Mouse (Mus musculus): Measurements from ENCODE around the gene C77080.

Gene C77080

GRCm38 (mm10) chr4:129266191-129266590 is 5.0 kb upstream of the C77080 start:
- no peak for DNase-seq

DNA sequence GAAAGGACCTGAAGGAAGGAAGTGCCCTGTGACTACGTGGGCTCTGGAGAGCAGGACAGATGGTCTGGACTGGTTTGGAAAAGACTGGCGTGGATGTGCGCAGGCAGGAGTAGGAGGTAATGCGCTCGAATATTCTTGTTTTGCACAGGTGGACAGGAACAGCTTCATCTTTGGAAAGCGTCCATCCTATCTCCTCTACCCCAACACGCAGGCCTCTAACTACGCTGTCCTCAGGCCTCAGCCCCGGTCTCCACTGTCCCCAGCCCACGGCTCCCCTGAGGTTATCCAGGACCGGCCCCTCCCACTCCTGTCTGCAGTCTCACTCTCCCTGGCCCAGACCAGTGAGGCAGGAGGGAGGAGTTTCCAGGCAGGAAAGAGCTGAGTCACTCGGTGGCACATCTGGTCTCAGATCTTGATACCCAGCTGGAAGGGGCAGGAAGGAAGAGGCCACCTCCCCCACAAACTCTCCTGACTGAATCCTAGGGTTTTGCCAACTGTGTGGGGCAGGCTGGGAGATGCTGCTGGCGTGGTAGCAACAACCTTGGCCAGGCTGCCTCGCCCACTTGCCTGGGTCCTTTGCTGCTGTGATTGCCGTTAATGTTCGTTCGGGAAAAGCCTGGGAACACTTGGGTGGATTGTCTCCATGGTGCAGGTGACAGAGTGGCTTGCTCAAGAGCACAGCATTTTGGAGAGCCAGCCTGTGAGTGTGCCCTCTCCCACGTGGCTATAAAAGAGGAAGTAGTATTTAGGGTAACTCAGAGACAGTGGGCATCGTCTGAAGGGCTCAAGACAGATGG is 2.2 kb upstream of the C77080 start:
- no peak for DNase-seq

DNA sequence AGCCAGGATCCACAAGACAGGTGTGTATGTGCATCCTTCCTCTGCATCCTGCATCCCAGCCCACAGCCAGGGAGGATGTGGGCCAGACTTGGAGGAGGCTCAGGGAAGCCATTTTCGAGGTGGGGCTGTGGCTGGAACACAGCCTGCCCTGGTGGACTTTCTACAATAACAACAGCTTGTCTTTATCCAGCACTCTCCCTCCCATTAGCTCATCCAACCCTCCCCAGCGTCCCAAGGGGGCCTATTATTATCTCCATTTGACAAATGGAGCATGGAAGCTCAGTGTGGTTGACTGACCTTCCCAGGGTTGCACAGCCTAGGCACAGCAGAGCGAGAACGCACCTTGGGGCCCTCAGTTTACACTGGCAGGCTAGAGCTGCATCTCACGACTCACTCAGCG is 526 bp downstream of the C77080 start:
- DNase-seq = no peak

- no peak for DNase-seq
Observed at GRCm38 (mm10) chr4:129259101-129259500, 2.1 kb downstream of the C77080 start.

- no peak for DNase-seq
Observed at GRCm38 (mm10) chr4:129256450-129257380, 4.5 kb downstream of the C77080 start.

- DNase-seq = no peak
Observed at GRCm38 (mm10) chr4:129254571-129254970, 6.6 kb downstream of the C77080 start.

- no peak for DNase-seq
Observed at GRCm38 (mm10) chr4:129252492-129252891, 8.7 kb downstream of the C77080 start.

DNA sequence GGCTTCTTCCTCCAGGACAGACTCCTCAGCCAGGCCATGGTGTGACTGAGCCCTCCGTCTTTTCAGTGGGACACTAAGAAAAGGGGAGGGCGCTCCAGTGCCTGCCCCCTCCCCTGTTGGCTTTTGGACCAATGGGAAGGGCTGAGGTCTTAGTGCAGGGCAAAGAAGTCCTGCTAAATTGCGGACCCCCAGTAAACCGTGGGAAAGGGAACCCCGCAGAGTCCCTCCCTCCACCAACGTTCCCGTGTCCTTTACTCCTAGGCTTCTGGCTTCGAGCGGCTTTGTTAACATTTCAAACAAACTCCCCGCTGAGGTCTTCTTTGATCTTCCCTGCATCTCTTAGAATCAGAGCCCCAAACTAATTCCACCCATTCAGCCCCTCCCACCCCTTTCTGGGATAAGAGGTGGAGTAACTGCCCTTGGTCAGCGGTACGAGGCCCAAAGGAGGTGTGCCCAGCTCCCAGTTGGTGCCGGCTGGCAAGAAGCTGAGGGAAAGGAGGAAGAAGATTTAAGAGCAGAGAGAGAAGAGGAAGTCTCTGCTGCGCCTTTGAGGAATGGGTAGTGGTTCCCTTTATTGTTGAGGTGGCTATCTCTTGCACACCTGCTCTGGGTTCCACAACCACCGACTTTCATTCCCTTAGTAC is 9.6 kb downstream of the C77080 start:
- DNase-seq = no peak

DNA sequence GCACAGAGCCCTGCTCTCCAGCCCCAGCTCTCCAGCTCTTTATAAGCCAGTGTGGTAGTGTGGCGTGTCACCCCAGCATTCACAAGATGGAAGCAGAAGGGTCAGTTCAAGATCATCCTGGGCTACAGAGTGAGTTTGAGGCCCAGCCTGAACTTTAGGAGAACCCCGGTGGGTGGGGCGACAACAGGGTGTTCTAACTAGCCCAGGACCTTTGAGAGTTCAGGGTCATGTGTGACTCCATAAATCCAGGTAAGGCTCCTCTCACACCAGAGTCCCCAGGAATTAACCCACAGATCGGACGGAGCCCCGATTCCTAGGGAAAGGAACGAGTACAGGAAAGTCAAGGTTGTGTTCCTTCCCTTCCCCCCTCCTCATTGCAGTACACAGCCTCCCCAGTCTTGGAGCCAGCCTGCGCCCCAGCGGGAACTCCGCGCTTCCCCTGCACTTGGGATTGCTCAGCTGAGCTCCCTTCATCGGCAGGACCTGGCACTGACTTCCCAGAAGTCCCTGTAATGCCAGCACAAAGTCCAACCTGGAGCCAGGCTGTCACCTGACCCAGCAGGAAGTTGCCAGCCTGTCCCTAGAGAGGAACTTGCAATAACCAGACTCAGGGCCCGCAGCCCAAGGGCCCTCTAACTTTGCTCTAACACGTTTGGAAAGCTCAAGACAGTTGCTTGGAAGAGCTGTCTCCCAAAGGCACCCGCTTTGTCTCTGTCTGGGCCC is 10.3 kb downstream of the C77080 start:
- DNase-seq = no peak

DNA sequence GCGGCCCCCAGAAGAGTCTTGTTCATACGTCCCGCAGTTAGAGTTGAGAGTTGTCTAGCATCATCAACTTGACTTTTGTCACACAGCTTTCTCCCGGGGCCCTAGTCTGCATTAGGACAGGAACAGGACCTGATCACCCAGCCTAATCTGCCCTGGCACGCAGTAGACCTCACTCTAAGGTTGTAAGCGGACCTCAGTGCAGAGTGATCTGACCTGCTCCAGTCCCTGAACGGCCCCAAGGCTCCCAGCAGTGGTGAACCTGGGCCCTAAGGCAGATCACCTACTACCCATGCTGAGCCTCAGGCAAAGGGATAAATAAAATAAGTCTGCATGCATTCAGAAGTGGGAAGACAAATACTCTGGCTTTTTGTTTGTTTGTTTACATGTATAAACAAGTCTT is 11.9 kb downstream of the C77080 start:
- no peak for DNase-seq

GRCm38 (mm10) chr4:129248243-129248767 is 12.9 kb downstream of the C77080 start:
- DNase-seq = no peak

DNA sequence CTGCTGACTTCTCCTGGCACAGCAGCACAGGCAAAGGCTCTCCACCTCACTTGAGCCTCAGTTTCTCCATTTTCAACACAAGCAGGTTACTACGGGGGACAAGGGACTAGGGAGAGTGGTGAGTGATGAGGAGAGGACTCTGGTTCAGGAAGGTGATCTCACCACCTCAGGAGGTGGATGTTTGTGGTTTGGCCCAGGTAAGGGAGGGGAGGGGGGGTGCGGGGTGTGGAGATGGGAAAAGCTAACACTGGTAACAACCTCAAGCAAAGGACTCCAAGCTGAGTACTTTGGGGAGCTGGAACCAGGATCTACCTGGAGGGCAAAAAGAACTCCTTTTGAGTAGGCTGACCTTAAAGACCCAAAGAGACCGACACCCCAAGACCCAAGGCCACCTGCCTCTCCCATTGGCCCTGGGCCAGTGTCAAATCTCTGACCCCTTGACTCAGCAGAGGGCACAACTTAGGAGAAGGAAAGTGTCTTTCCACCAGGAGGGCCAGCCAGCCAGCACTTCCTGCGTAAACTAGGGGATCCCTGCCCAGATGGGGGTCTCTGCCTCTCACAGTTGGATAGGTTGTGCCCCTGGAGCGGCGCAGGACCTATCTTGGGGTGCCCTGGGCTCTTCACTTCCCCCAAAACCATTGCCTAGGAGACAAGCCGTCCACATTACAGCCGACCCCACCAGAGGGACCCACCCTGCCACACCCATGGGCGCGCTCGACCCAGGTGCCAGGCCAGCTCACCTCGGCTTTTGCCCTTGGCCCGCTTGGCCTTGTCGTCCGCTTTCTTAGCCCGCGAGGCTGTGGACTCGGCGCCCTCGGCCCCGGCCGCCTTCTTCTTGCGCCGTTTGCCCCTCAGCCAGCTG is 13.6 kb downstream of the C77080 start:
- DNase-seq = no peak

DNA sequence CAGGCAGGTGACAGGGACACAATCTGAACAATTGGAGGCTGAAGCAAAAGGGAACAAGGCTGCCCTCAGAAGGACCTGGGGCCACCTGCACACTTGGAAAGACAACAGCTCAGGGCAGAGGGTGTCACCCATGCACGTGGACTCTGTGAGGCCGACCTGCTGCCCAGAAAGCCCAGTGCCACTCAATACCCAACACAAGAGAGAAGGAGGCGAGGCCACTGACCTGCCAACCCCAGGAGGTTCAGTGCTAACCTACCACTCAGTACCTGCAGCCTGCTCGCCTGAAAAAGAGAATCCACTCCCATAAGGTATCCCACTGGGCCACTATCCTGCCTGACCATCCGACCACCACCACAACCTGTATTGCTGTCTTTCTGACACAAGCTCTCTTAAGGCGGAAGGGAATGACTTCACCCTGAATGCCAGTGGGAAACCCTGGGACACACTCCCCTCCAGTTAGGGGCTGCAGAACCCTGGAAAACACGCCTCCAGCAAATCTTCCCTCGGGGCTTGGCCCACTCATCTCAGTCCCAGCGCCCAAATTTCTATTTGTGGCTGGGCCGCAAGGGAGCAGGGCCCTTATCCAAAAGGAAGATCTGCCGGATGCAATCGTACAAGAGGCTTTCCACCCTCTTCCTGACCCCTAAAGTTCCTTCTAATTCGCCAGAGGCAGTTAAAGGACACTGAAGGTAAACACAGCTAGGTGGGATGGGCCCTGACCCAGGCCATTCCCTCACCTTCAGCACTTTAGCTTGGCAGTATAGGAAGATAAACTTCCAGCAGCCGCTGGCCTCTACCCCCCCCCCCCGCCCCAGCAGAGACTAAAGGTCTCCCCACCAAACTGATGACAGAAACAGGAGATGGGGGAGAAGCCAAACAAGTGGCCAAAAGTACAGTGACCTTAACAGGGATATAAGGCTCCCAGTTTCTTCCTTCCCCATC is 14.6 kb downstream of the C77080 start:
- DNase-seq = no peak

- DNase-seq = no peak
Observed at GRCm38 (mm10) chr4:129244802-129245201, 16.4 kb downstream of the C77080 start.

- DNase-seq = no peak
Observed at GRCm38 (mm10) chr4:129242761-129243160, 18.4 kb downstream of the C77080 start.

DNA sequence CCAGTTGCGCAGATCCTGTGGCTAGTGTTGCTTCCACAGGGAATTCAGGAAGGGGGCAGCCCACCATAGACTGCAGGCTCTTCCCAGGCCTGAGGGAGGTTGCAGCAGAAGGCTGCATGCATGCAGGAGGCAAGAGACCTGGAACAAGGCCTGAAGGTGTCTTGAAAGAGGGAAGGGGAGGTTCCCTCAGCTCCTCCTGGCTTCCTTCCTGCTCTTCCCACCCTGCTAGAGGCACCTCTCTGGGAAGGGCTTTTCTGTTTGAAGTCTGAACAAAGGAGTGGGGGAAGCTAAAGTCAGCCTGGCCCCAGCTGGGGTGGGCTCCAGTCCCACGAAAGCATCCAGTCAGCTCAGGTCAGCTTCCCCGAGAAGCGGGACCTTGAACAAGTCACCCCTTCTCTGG is 18.9 kb downstream of the C77080 start:
- no peak for DNase-seq

DNA sequence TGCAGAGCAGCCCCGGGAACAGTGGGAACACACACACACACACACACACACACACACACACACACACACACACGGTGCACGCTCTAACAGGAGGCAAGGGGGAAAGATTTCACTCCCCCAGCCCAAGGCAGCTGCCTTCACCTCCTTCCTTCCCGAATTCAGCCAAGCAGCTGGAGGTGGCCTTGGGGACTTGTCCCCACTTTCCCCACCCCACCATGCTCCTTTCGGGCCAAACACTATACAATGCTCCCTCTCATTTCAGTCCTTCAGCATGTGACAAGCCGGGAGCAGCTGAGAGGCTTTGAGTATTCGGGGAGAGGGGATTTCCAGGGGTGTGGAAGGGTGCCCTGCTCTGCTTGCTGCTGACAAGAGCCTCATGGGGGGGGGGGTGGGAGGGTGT is 19.3 kb downstream of the C77080 start:
- DNase-seq = no peak

DNA sequence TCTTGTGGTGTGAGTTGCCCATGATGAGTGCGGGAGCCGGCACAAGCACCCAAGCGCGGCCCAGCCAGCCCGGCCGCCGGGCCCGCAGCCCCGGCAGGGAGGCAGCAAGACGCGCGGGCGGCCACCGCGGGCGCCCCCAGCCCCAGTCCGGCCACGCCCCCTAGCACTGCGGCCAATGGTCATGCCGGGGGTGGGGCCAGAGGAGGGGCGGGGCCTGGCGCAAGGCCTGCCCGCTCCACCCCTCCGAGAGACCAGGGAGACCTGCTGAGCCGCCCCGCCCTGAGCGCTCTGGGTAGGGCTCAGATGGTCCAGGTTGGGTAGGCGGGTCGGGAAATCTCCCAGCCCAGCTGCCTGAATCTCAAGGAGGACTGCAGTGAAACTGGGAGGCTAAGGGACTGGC is 22.1 kb downstream of the C77080 start:
- DNase-seq = peak; percentile 78

DNA sequence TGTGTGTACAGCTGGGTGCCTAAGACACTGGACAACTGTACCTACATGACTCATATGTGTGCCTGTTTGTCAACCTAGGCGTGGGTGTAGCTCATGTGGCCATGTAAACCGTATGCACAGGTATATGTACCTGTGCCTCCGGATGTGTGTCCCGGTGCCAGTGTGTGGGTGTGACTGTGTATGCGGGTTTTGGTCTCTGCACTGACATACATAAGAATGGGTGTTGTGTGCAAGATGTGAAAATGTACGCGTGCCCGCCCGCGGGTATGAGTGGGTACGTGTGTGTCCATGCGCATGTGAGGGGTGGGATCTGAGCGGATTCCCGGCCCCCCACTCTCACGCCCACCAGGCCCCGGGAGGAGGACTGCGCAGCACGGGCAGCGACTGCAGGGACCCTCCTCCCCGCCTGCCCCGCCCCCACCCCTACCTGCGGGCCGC is 22.6 kb downstream of the C77080 start:
- peak; percentile 58 for DNase-seq

DNA sequence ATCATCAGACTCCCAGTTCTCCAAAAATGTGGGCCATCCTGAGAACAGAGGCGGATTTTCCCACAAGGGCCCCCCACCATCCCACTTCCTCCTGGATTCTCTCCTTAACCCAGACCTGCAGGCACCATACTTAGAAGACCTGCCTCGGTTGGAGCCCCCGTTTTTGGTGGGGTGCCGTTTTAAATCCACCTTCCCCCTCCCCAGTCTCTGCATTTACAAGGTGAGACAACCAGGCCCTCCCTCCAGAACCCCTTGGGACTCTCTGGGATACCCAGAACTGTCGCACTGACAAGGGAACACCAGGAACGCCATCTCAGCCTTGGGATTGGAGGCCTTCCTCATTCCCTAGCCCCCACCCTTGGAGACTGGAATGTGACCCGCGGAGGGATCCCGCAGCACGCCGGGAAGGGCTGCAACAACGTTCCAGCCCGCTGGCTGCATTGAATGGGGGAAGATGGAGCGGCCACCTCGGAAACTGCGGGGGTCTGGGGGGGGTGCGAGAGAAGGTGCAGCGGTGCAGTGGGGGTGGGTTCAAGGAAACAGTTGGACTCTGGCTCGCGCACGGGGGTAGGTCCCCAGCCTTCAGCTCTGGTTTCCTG is 23.3 kb downstream of the C77080 start:
- DNase-seq = peak; percentile 40

Measured in right cerebral cortex, postnatal 4 days (tissue).